Mouse (Mus musculus) monocyte, adult 2 months (primary cell): ENCODE measurements around the gene Plekhb2.

Source experiments
- DNase-seq, 2 experiments: peaks; one replicate each; pipeline ENCODE4 v3.0.0; 2022; ENCODE audit warnings: low spot score in 2 of 2, low read depth in 1 of 2

Plekhb2 gene

DNA sequence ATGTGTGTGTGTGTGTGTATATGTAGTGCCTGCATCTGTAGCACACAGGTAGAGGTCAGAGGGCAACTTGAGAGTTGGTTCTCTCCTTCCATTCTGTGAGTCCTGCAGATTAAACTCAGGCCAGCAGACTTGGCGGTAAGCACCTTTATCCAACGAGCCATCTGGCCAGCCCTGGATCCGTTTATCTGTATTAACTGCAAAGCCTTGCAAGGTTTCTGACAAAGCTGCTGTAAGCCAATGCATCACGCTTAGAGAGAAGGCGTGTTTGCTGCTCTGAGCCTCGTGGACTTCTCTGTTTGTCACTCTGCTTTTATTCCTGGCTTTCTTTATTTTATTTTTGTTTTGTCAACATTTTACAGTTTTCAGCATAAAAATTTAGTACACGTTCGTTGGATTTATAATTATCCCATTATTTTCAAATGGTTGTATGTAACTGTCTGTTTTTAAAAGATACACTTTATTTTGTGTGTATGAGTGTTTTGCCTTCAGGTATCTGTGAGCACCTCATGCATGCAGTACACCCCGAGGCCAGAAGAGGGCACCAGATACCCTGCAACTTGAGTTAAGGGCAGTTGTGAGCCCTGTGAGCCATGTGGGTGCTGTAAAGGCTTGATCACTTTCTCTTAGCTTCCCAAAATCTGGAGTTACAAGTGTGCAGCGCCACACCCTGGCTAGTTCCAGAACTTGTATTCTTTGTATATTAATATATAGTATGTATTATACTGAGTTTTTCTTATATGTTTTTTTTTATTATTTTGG, 17.2 kb downstream of the Plekhb2 start:
- peak; percentile 67 to 82 for DNase-seq

DNA sequence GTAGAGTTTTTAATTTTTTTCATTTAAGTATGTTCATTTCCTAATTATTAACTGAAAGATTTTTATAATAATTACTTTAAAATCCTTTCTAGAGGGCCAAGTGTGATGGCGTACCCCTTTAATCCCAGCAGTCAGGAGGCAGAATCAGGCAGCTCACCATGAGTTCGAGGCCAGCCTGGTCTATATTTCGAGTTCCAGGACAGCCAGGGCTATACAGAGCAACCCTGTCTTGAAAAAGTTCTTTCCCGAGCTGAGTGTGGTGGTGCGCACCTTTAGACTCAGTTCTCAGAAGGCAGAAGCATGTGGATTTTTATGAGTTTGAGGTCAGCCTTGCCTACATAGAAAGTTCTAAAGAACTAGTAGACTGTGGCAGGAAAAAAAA, 17.8 kb downstream of the Plekhb2 start:
- no peak for DNase-seq

DNA sequence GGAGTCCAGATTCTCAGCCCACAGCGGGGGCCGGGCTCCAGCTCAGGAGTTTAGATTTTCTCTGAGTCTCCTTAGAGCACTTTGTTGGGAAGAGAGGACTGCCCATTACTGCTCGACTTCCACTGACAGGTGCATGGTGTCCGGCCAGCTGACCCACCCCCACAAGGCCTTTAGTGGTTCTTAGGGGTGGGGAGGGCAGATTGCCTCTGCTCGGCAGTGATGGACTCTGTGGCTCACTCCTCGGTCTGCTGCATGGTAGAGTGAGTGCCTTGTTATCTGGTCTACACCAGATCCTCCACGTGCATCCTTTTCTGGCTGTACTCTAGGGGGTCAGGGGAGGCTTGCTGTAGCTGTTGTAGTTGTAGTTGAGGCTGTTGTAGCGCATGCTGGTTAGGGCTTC, 18.6 kb downstream of the Plekhb2 start:
- DNase-seq: no peak

DNA sequence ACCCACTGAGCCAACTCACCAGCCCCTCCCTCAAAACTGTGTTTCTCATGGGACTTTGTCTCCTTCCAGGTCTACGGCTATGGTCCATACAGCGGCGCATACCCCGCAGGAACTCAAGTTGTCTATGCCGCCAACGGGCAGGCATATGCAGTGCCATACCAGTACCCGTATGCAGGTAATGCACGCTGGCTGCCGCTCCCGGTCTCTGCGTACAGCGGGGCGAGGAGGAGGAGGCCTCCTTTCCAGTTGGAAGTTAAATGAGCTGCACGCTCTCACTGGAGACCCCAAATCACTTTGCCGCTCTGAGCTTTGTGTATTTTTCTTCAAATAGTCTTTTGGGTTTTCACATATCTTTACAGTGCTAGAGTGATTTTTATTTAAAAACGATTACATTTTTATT, 19.5 kb downstream of the Plekhb2 start:
- no peak for DNase-seq

DNA sequence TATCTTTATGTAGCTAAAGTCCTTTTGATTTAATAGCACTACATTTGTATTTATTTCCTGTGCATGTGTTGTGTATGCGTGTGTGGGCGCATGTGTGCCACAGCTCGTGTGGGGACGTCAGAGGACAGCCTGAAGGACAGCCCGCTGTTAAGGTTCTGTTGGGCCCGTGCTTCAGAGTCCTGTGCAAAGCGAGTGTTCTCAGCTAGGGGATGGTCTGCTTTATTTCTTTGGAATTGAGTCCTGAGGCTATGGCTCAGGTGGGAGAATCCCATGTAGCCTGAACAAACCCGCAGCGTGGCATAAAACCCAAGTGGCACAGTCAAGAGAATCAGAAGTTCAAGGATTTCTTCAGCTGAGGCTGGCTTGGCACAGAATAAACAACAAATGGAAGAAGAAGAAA, 21.4 kb downstream of the Plekhb2 start:
- DNase-seq: no peak

DNA sequence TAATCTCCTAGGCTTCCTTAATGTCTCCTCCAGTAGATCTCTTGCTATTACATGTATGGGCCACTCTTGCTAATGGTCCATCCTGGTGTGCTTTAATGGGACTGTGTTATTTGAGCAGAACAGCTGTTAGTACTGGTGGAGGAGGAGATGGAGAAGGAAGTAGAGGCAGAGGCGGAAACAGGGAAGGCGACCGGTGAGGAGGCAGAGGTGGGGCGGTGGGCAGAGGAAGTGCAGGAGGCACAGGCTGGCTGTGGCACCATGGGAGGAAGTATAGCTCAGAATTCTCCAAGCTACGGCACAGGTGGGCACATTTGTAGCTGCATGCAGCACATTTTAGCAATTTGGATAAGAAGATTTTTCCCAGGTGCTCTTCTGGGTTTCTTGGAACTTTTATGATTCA, 23.8 kb downstream of the Plekhb2 start:
- no peak for DNase-seq

DNA sequence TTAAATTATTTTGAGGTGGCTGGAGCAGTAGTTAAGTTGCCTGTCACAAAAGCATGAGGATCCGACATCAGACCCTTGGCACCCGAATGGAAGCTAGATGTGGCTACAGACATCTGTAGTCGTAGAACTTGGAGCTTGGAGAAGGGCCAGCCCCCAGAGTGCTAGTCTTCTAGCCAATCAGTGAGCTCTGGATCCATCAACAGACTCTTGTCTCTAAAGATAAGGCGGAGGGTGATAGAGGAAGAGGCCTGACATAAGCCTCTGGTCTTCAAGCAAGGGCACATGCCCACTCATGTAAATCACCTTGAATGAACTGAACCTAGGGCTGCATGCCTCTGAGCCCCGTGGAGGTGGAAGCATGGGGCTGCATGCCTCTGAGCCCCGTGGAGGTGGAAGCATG, 29.8 kb downstream of the Plekhb2 start:
- DNase-seq: no peak

DNA sequence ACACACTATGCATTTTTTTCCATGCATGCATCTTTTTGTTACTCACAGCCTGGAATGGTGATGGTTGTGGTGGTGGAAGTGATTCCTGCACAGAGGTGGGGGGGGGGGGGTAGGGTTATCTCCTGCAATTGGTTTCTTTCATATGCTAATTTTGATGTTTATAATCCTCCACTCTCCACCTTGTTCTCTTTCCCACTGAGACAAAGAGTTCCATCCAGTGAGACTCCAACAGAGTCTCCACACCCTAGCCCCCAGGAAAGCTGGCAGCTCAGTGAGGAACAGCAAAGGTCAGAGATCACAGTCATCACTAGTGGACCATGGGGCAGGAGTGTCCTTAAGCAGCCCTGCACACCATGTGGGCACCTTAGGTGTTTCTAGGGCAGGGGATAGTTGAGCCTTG, 34.0 kb downstream of the Plekhb2 start:
- no peak for DNase-seq

DNA sequence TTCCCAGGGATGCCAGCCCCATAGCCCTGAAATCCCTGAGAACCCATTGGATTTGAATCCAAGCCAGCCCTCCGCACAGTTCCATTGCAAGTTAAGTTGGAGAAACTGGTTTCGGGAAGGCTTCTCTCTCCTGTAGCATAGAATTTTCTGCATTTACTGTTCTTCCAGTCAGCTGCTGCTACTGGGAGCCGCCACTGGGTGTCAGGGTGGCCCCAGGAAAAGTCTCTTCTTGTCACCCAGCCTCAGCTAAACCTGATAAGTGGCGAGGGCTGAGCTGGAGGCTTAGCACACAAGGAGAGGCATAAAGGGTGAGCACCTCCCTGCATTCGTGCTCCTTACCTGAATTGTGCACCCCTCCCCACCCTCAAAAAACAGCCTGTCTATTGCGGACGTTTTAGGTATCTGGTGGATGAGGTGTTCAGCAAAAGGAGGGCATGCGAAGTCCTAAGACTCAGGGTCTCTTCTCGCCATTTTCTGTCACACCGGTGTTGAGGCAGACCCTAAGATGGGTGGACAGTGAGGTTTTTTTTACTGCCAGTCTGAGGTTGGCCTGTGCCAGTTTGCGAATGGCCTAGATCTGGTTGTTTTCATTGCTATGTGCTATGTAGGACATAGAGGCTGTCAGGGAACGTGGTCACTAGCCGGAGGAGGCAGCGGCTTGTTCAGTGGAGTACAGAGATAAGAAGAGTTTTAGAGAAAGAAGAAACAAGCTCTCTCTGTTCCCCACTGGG, 41.9 kb downstream of the Plekhb2 start:
- no peak for DNase-seq

DNA sequence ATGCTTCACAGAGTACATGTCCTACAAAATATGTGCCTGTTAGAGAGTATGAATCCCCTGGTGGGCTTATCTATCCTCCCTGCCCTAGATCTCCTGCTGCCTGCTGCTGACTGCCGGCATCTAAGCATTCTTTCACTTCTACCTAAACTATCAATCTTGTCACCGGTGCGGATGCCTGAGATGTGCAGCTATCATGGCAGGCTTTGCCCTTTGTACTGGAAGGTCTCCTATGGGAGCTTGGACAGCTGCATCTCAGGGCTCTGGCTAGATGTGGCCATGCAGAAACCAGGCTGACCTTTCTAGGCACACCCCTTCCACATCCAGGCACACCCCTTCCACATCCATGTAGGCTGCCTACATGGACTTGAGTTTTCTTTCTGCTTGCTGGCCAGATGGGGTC, 42.7 kb downstream of the Plekhb2 start:
- no peak for DNase-seq

DNA sequence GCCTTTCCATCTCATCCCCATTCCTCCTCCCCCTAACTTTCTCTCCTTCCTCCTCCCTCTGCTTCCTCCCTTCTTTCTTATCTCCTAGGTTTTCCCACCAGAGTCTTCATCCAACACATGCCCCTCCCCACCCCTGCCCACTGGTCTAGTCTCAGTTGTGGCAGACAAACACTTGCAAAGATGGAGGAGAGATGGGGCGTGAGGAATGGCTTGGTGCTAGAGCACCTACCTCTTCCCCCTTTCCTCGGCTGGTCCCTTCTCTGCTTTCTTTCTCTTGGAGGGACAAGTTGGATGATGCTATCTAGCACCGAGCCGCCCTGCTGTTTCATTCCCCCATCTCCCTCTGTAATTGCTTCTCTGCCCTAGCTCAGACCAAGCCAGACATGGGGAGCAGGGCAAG, 43.6 kb downstream of the Plekhb2 start:
- DNase-seq: no peak

DNA sequence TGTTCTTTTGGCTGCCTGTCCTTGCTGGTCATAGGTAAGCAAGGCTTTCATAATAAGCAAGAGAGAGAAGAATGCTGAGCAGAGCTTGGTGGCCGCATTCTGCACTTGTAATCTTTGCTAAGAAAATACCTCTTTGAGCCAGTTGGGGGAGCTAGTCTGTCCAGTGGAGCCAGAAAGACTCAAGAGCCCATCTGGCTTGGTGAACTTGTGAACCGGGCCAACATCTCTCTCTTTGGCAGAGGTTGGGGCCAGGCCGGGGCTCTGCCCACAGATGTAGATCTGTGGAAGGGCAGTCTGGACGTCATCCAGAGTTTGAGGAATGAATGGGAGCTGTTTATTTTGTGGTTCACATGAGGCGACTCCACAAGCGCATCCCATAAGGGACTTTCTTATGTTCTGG, 44.1 kb downstream of the Plekhb2 start:
- DNase-seq: no peak

DNA sequence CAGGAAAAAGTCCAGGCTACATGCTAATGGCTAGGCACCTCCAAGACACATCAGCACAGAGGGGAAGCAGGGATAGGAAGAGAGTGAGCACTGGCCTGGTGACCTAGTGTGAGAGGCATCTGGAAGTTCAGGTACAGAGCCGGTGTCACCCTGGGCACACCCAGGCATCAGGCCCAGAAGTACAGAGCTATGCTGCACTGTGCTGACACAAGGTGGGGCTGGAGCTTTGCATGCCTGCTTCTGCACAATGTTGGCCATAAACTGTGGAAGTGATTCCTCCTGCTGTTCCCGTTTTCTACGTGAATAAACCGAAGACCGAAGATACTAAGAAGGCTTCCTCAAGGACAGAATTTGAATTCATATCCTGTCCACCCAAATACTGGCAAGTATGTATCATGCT, 46.3 kb downstream of the Plekhb2 start:
- no peak for DNase-seq

DNA sequence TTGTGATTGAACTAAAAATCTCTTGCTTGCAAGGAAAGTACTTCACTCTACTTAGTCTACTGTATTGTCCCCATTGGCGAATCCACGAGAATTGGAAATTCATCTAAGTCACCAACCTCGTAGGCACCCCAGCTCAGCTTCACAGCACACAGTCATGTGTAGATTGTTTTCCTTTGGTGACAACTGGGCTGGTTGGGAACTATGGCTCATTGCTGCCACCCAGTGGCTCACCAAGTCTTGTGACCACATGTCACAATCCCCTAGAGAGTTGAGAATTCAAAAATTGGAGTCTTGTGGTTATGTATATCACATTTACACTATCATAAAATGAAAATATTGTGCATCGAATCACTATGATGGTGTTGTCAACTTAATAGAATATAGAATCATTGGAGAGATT, 47.1 kb downstream of the Plekhb2 start:
- DNase-seq: no peak

DNA sequence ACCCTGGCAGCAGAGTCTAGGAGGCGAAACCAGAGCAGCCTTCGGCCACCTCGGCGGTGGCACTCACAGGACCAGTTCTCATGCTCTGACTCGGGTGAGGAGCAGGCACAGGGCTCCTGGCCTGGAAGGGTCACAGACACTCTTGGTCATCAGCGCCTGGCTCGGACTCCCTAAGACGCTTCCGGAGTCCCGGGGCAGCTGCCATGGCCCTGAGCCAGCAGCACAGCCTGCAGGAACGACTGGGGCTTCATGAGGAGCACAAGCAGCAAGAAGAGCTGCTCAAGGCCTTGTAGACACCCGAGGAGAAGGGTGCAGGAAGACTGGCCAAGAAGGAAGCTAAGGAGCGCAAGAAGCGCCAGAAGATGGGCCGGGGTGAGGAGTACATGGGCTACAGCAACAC, 78.9 kb downstream of the Plekhb2 start:
- no peak for DNase-seq
